Mouse (Mus musculus): Measurements from ENCODE around the gene Tpd52l1.
A peak's percentile ranks its signal among the peaks of the same experiment; 100 is the strongest.
"Not testable (repeated sequence)": the region's sequence is repeated elsewhere in the genome, so short reads cannot be mapped to it uniquely, and the experiment has no call there.

The Tpd52l1 gene

GRCm38 (mm10) chr10:31445291-31446124, at the start of gene Tpd52l1:
TSS of gene Tpd52l1 (minus strand) at chr10:31445958.
- DNase-seq (ENCODE audit: low spot score in 2 of 2), result peak; percentile 72 to 81

DNA sequence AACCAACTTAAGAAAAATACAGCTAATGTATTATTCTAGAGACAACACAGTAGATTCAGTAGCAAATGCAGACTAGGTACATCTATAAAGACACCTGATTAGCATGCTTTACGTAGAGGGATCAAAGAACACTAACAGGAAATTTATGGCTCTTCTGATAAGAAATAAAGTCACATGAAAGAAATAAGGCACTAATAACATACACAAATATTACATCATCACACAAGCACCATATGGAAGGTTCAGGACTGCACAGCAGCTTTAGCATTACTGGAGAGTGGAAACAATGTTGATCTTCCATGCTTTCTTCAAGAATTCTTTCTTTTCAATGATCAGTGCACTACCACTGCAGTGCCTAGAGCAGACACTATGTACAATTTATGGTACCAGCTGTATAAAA, 48.5 kb upstream of the Tpd52l1 start:
- DNase-seq (ENCODE audit: low spot score in 2 of 2), result no peak

- DNase-seq (ENCODE audit: low spot score in 2 of 2), result no peak
Measured at GRCm38 (mm10) chr10:31467043-31467898, 21.5 kb upstream of the Tpd52l1 start.

- DNase-seq (ENCODE audit: low spot score in 2 of 2), result no peak
Measured at GRCm38 (mm10) chr10:31465840-31466541, 20.2 kb upstream of the Tpd52l1 start.

DNA sequence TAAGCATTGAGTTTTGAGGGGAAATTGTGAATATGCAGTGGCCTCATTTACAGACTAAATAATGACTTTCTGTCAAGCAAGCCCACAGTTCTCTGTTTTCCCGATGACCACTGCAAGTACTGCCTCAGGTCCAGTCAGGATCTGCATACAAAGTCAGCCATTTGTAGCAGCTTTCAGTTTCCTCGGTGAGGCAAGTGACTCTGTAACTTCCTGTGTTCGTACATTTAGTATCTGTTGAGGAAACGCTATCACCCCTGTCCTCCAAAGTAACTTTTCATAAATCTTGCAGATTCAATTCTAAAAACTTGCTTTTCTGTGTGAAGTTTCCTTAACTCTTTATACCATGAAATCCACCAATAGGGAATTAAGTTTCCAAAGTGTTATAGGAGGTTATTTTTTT, 19.7 kb upstream of the Tpd52l1 start:
- DNase-seq (ENCODE audit: low spot score in 2 of 2), result no peak

DNA sequence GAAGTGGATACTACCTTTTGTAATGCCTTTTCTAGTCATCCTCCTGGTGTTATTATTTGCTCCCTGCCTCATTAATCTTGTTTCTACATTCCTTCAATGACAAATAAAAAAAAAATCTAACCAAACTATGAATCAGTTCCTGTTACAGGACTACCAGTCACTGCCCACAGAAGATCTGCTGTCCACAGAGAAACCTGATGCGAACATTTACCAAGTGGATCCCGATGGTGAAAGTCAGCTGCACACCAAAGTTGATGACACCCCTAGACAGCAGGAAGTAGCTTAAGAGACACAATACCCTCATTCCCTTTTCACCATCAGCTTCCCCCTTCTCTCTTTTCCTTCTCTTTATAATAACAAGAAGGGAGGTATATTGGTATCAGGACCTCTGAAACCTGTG, 17.3 kb upstream of the Tpd52l1 start:
- DNase-seq (ENCODE audit: low spot score in 2 of 2), result no peak

DNA sequence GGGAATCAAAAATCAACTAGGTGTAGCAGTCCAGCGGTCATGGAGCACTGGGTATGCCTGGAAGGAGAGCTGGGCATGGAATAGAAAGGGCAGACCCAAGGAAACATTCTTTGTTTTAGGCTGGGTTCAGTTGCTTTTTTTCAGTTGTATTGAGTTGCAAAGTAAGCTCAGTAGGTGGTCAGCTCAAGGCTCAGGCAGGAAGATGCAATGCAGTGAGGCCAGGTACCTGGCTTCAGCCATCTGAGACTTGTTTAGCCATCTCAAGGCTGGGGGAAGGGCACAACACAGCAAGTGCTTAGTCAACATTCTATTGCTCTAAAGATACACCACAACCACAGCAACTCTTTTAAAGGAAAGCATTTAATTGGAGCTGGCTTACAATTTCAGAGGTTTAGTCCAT, 11.0 kb upstream of the Tpd52l1 start:
- no peak for DNase-seq (ENCODE audit: low spot score in 2 of 2)

GRCm38 (mm10) chr10:31447083-31447482, 1.3 kb upstream of the Tpd52l1 start:
- DNase-seq (ENCODE audit: low spot score in 2 of 2), result no peak

DNA sequence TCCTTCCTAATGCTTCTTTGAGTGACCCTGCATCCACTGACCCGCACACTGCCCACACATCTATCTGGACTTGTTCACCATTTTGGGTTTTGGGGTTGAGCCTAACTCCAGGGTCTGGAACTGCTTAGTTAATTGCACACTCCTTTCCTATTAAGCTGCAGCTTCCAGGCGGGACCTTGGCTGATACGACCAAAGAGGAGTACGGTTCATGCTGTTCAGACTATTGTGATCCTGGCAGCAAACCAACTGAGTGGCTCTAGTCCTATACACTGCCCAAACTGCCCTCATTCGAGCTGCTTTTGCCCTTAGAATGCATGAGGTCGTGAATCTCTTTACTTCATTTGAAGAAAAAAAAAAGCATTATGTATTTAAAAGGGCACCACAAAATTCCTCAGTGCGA, 1.6 kb downstream of the Tpd52l1 start:
- no peak for DNase-seq (ENCODE audit: low spot score in 2 of 2)

DNA sequence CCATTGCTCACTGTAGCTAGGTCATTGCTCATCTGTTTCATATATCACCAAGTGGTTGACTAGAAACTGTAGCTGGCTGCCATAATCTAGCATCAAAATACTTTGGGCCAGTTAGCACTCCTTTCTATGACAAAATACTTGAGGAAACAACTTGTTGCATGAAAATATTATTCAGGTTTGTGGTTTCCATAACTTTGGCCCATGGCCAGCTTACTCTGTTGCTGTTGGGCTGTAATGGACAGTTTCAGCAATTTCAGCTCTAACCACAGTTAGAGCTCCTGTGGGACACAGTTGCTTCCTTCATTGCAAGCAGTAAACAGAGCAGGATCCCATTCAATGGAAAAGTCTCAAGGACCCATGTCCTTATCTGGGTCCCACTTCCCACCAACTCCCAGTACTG, 4.3 kb downstream of the Tpd52l1 start:
- DNase-seq (ENCODE audit: low spot score in 2 of 2), result no peak

GRCm38 (mm10) chr10:31436047-31436446, 9.7 kb downstream of the Tpd52l1 start:
- DNase-seq (ENCODE audit: low spot score in 2 of 2), result no peak

GRCm38 (mm10) chr10:31417956-31418355, 27.8 kb downstream of the Tpd52l1 start:
- no peak for DNase-seq (ENCODE audit: low spot score in 2 of 2)

DNA sequence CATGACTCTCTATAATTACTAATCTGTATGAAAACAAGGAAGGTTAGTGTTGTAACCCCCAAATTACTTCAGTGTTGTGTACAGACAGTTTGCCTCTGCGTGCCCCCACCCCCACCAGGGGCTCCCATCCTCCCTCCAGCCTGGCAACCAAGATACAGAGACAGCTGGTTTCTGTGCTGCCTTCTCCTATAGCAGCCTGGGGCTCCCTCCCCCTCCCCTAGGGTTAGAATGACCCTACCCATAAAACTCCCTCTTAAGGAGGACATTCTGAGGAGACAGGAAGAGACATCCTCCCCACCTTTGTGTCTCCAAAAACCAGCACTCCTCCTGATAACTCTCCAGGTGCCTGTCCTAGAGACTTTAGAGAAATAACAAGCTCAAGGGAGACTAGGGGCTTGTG, 52.8 kb downstream of the Tpd52l1 start:
- no peak for DNase-seq (ENCODE audit: low spot score in 2 of 2)

- DNase-seq (ENCODE audit: low spot score in 2 of 2), result no peak
Measured at GRCm38 (mm10) chr10:31390777-31391395, 54.9 kb downstream of the Tpd52l1 start.

GRCm38 (mm10) chr10:31388566-31388965, 57.2 kb downstream of the Tpd52l1 start:
- DNase-seq (ENCODE audit: low spot score in 2 of 2), result not testable (repeated sequence)

DNA sequence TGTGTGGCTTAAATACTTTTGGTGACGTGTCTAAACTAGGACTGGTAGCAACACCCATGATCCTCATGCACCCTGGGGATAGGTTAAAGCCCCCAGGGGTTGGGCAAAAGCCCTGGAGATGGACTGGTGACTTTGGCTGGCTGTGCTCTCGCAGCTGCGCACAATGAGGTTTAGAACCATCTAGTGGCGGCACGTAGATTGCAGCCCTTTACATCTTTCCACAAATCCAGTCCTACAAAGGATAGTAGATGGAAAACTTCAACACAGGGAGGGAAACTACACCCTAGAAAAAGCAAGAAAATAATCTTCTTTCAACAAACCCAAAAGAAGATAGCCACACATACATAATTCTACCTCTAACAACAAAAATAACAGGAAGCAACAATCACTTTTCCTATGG, 75.6 kb downstream of the Tpd52l1 start:
- DNase-seq (ENCODE audit: low spot score in 2 of 2), result not testable (repeated sequence)

GRCm38 (mm10) chr10:31359749-31360148, 86.0 kb downstream of the Tpd52l1 start:
- DNase-seq (ENCODE audit: low spot score in 2 of 2), result no peak

DNA sequence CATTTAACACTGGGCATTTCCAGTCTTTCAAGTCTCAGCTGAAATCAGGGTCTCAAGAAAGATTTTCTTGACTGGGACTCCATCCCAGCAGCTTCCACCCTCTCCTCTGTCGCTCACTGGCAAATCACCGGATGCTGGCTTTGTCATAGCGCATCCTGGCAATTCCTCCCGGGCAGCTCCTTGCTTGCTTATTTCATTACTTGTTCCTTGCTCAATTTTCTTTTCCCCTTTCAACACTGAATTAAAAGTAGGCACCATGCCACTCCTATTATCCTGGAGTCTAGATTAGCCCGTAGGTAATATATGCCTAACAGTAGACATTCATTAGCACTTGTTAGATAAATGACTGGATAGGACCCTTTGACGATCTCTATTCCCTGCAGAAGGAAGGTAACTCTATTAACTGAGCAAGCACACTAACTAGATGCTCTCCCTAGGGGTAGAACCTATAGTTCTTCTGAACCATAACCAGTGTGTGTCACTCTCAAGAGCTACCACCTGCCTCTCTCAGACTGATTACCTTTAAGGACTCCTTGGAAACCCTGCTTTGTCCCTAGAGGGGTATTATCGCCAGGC, 90.8 kb downstream of the Tpd52l1 start:
- no peak for DNase-seq (ENCODE audit: low spot score in 2 of 2)

DNA sequence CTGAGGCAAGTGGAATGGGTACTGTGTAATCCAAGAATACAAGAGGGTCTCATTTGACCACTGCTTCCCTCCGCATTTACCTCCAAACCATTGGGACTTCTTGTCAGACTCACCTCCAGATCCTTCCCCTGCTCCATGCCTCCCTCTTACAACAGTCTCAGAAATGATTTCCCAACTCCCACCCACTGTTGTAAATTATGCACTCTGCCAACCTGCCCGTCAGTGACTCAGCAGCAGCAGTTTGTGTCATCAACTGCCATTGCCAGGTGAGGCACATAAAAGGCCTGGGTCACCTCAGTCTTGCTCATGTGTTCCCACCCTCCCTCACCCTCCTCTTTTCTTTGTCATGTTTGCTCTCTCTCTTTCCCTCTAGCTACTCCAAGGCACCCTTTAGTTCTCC, 91.6 kb downstream of the Tpd52l1 start:
- no peak for DNase-seq (ENCODE audit: low spot score in 2 of 2)

- DNase-seq (ENCODE audit: low spot score in 2 of 2), result no peak
Measured at GRCm38 (mm10) chr10:31352845-31353427, 92.8 kb downstream of the Tpd52l1 start.

GRCm38 (mm10) chr10:31351056-31351455, 94.7 kb downstream of the Tpd52l1 start:
- no peak for DNase-seq (ENCODE audit: low spot score in 2 of 2)
